Mouse (Mus musculus) gastrocnemius, adult 2 months (tissue): ENCODE measurements at regions not wholly inside any gene's neighbourhood (a gene's known extent, or its start where the extent isn't known, plus 50 kb on each side); places are given as distances from the start of the nearest gene placed in this dataset.

Experiments used
- DNase-seq: peaks from one replicate; pipeline ENCODE4 v3.0.0; 2022
- H3K27ac ChIP-seq: fragments of 200-600 bp; 2 replicates; pipeline ENCODE4 v1.8.1; 2022; ENCODE audit warnings: mild to moderate bottlenecking
- H3K4me3 ChIP-seq: fragments of 200-600 bp; 2 replicates; pipeline ENCODE4 v1.8.1; 2022; ENCODE audit warnings: mild to moderate bottlenecking, moderate library complexity
- CTCF ChIP-seq: fragments of 200-600 bp; IDR thresholded peaks from 2 replicates; pipeline ENCODE4 v1.8.1; 2022; ENCODE audit warnings: antibody characterized with exemption, mild to moderate bottlenecking, moderate library complexity
- intact Hi-C: fragments of 180-260 bp; cut with DNase I; formaldehyde crosslinking; loops from one replicate; pipeline ENCODE4 v1.15.1; 2025

- DNase-seq = no peak
- no peak overlapping the region for H3K4me3 ChIP-seq
- intact Hi-C loops = no loop called here
- H3K27ac ChIP-seq = no peak overlapping the region
- no peak for TF ChIP-seq CTCF
Measured at GRCm38 (mm10) chr7:73172615-73173014, 202.7 kb upstream of the Rgma start.

- DNase-seq = peak; percentile 79
- intact Hi-C loops = no loop called here
- no peak for TF ChIP-seq CTCF
- Histone ChIP-seq H3K4me3 (no peak overlapping the region), H3K27ac (0 out of 2 replicates have a peak overlapping the region, but pooled peaks have one; percentile 4)
Measured at GRCm38 (mm10) chr7:73183761-73184160, 191.5 kb upstream of the Rgma start.

GRCm38 (mm10) chr7:73184208-73185070 lies 190.9 kb upstream of the Rgma start:
- intact Hi-C loops = no loop called here

GRCm38 (mm10) chr7:73185071-73185531 lies 190.2 kb upstream of the Rgma start:
- Histone ChIP-seq H3K27ac (no peak overlapping the region), H3K4me3 (no peak overlapping the region)
- intact Hi-C loops = no loop called here
- no peak for TF ChIP-seq CTCF
- no peak for DNase-seq

More at GRCm38 (mm10) chr7:73184208-73185070, 190.9 kb upstream of the Rgma start:
- no peak for DNase-seq
- TF ChIP-seq CTCF = no peak
- Histone ChIP-seq H3K4me3 (no peak overlapping the region), H3K27ac (0 out of 2 replicates have a peak overlapping the region, but pooled peaks have one; percentile 4)

GRCm38 (mm10) chr7:73185591-73185990 lies 189.7 kb upstream of the Rgma start:
- H3K4me3 ChIP-seq = no peak overlapping the region
- DNase-seq = no peak
- no peak for TF ChIP-seq CTCF
- H3K27ac ChIP-seq = no peak overlapping the region
- intact Hi-C loops = no loop called here

GRCm38 (mm10) chr7:73186501-73186900 lies 188.8 kb upstream of the Rgma start:
- H3K4me3 ChIP-seq = no peak overlapping the region
- TF ChIP-seq CTCF = no peak
- DNase-seq = peak; percentile 32
- intact Hi-C loops = no loop called here
- H3K27ac ChIP-seq = no peak overlapping the region

- Histone ChIP-seq H3K4me3 (no peak overlapping the region), H3K27ac (no peak overlapping the region)
- TF ChIP-seq CTCF = no peak
- intact Hi-C loops = no loop called here
- no peak for DNase-seq
Measured at GRCm38 (mm10) chr7:73191388-73192278, 183.7 kb upstream of the Rgma start.

GRCm38 (mm10) chr7:73192839-73193238 lies 182.5 kb upstream of the Rgma start:
- DNase-seq = no peak
- H3K4me3 ChIP-seq = no peak overlapping the region
- no peak overlapping the region for H3K27ac ChIP-seq
- intact Hi-C loops = no loop called here
- no peak for TF ChIP-seq CTCF

GRCm38 (mm10) chr7:73195306-73195705 lies 180.0 kb upstream of the Rgma start:
- intact Hi-C loops = no loop called here
- Histone ChIP-seq H3K27ac (no peak overlapping the region), H3K4me3 (no peak overlapping the region)
- DNase-seq = no peak
- no peak for TF ChIP-seq CTCF

- no peak overlapping the region for H3K27ac ChIP-seq
- DNase-seq = no peak
- intact Hi-C loops = no loop called here
- no peak overlapping the region for H3K4me3 ChIP-seq
- TF ChIP-seq CTCF = no peak
Measured at GRCm38 (mm10) chr7:73196851-73197531, 178.3 kb upstream of the Rgma start.

- TF ChIP-seq CTCF = no peak
- intact Hi-C loops = no loop called here
- no peak for DNase-seq
- Histone ChIP-seq H3K4me3 (no peak overlapping the region), H3K27ac (no peak overlapping the region)
Measured at GRCm38 (mm10) chr7:73198069-73198468, 177.2 kb upstream of the Rgma start.

- TF ChIP-seq CTCF = no peak
- intact Hi-C loops = no loop called here
- Histone ChIP-seq H3K4me3 (no peak overlapping the region), H3K27ac (no peak overlapping the region)
- no peak for DNase-seq
Measured at GRCm38 (mm10) chr7:73199967-73200366, 175.3 kb upstream of the Rgma start.
